ENCODE assay signal across 8 mouse cellular contexts in genomic region chr6:29484716-29485559, GRCm38 (mm10). TPM values are rescaled to one million over a fixed set of nuclear protein-coding genes. Genes with fewer than 3 reads are reported as not detected.
DNase-seq lines count a peak whose midpoint lies in the region; ATAC-seq lines count a peak whose summit lies in the region.

No protein-coding gene starts in this region.

- H3K27me3 ChIP-seq in liver, embryonic 16.5 days (ENCODE audit: control insufficient read depth, insufficient read depth, low read depth, low read length): peaks cover 9% of the 10 kb centered on the region
- H3K27me3 ChIP-seq in neural tube, embryonic 11.5 days (ENCODE audit: control insufficient read depth, insufficient read depth, low read length): no peaks in the 10 kb centered on the region

- H3K4me3 ChIP-seq in liver, embryonic 16.5 days (ENCODE audit: low read depth, low read length): peak overlapping the region; percentile 53
- peak overlapping the region; percentile 18 for H3K4me3 ChIP-seq in neural tube, embryonic 11.5 days (ENCODE audit: low read depth, low read length)

- H3K9ac ChIP-seq in liver, embryonic 16.5 days (ENCODE audit: low read depth, low read length): peak overlapping the region; percentile 38; the same call in 1 of the 2 replicates
- H3K9ac ChIP-seq in neural tube, embryonic 11.5 days (ENCODE audit: low read length): no peak overlapping the region

- peak overlapping the region; percentile 71 for H3K4me2 ChIP-seq in liver, embryonic 16.5 days (ENCODE audit: low read depth, low read length)
- peak overlapping the region; percentile 40 for H3K4me2 ChIP-seq in neural tube, embryonic 11.5 days (ENCODE audit: low read depth)

- peak; percentile 83 for ATAC-seq in common myeloid progenitor, adult 5-6 weeks (replicated peaks; ENCODE audit: low read depth, poor library complexity, severe bottlenecking)
- ATAC-seq in liver, embryonic 16.5 days (ENCODE audit: low read depth): peak; percentile 73
- peak; percentile 63; the same call in 1 of the 2 replicates for ATAC-seq in neural tube, embryonic 11.5 days (ENCODE audit: insufficient read depth, low FRiP score, low TSS enrichment)

- WGBS in liver, embryonic 16.5 days (ENCODE audit: insufficient replicate concordance): 3% methylated on average over 26 of the region's 26 CpGs
- 7% methylated on average over 24 of the region's 26 CpGs for WGBS in neural tube, embryonic 11.5 days

- H3K4me1 ChIP-seq in liver, embryonic 16.5 days (ENCODE audit: control insufficient read depth, low read depth, low read length): no peaks in the 10 kb centered on the region; the same call in 1 of the 2 replicates
- H3K4me1 ChIP-seq in neural tube, embryonic 11.5 days (ENCODE audit: control insufficient read depth, insufficient read depth, low read length): no peaks in the 10 kb centered on the region

- H3K9me3 ChIP-seq in liver, embryonic 16.5 days (replicated peaks; ENCODE audit: control insufficient read depth, low read length): no peaks in the 10 kb centered on the region
- no peaks in the 10 kb centered on the region for H3K9me3 ChIP-seq in neural tube, embryonic 11.5 days (ENCODE audit: control insufficient read depth, low read length)

- no peak overlapping the region for H3K27ac ChIP-seq in liver, embryonic 16.5 days (ENCODE audit: low read length)
- no peak overlapping the region for H3K27ac ChIP-seq in neural tube, embryonic 11.5 days (ENCODE audit: low read depth, low read length)

- DNase-seq in right cerebral cortex, adult 2 months (ENCODE audit: low spot score in 2 of 2): peak; percentile 29 to 60
- no peak for DNase-seq in right cerebral cortex, postnatal 36 days (ENCODE audit: low spot score in 2 of 2)
- DNase-seq in gastrocnemius, postnatal 4 days (ENCODE audit: low spot score in 2 of 2): peak; percentile 68 to 81
- DNase-seq in kidney, adult 8-10 months: peak; percentile 54 to 67
- DNase-seq in neural tube, embryonic 11.5 days (ENCODE audit: low spot score): peak; percentile 86
- peak; percentile 41 to 44 for DNase-seq in thymus, adult 18-20 months

- no peaks in the 10 kb centered on the region for H3K36me3 ChIP-seq in liver, embryonic 16.5 days (ENCODE audit: control insufficient read depth, insufficient read depth)
- no peaks in the 10 kb centered on the region for H3K36me3 ChIP-seq in neural tube, embryonic 11.5 days (ENCODE audit: control insufficient read depth, insufficient read depth, low read length)

RNA-seq across cellular contexts. Expression of gene Atp6v1fnb, which starts 13.7 kb away (rescaled TPM):
- 1.3 TPM in 1 of 2 replicates, not detected in the other for total RNA-seq in common myeloid progenitor, adult 5-6 weeks (2017)
- not detected for total RNA-seq in gastrocnemius, postnatal 4 days (2021)
- polyA plus RNA-seq in liver, embryonic 16.5 days (2015; fragmentation: Nextera tagmentation; extraction: Ambion mirVana): 0.13 TPM in 1 of 2 replicates, not detected in the other
- polyA plus RNA-seq in neural tube, embryonic 11.5 days (2014; fragmentation: Nextera tagmentation; extraction: Ambion mirVana): not detected in 2 replicates

RNA-seq across cellular contexts. Expression of gene Atp6v1f, which starts 17.4 kb away (rescaled TPM):
- 89.8 and 130 TPM in 2 replicates for total RNA-seq in common myeloid progenitor, adult 5-6 weeks (2017)
- 10 to 100 TPM; 90.5 to 92.1 TPM for total RNA-seq in gastrocnemius, postnatal 4 days (2021)
- polyA plus RNA-seq in liver, embryonic 16.5 days (2015; fragmentation: Nextera tagmentation; extraction: Ambion mirVana): 117 and 122 TPM in 2 replicates
- polyA plus RNA-seq in neural tube, embryonic 11.5 days (2014; fragmentation: Nextera tagmentation; extraction: Ambion mirVana): 194 and 201 TPM in 2 replicates

RNA-seq across cellular contexts. Expression of gene Kcp, which starts 22.8 kb away (rescaled TPM):
- not detected in 2 replicates for total RNA-seq in common myeloid progenitor, adult 5-6 weeks (2017)
- total RNA-seq in gastrocnemius, postnatal 4 days (2021): 10 to 100 TPM; 37.6 to 40.5 TPM
- 1.8 and 2.8 TPM in 2 replicates for polyA plus RNA-seq in liver, embryonic 16.5 days (2015; fragmentation: Nextera tagmentation; extraction: Ambion mirVana)
- polyA plus RNA-seq in neural tube, embryonic 11.5 days (2014; fragmentation: Nextera tagmentation; extraction: Ambion mirVana): 11.8 and 13.1 TPM in 2 replicates

RNA-seq across cellular contexts. Expression of gene Irf5, which starts 41.5 kb away (rescaled TPM):
- total RNA-seq in common myeloid progenitor, adult 5-6 weeks (2017): 14.8 and 18.6 TPM in 2 replicates
- 1 to 10 TPM; 3.7 to 4.5 TPM for total RNA-seq in gastrocnemius, postnatal 4 days (2021)
- polyA plus RNA-seq in liver, embryonic 16.5 days (2015; fragmentation: Nextera tagmentation; extraction: Ambion mirVana): 10.3 and 11.4 TPM in 2 replicates
- polyA plus RNA-seq in neural tube, embryonic 11.5 days (2014; fragmentation: Nextera tagmentation; extraction: Ambion mirVana): 1.5 and 2.2 TPM in 2 replicates

RNA-seq across cellular contexts. Expression of gene Flnc, which starts 51.9 kb away (rescaled TPM):
- not detected in 2 replicates for total RNA-seq in common myeloid progenitor, adult 5-6 weeks (2017)
- 100 to 1,000 TPM; 491 to 520 TPM for total RNA-seq in gastrocnemius, postnatal 4 days (2021)
- 0.57 and 1.1 TPM in 2 replicates for polyA plus RNA-seq in liver, embryonic 16.5 days (2015; fragmentation: Nextera tagmentation; extraction: Ambion mirVana)
- 4.6 and 5.8 TPM in 2 replicates for polyA plus RNA-seq in neural tube, embryonic 11.5 days (2014; fragmentation: Nextera tagmentation; extraction: Ambion mirVana)

Comparison
In these comparisons a context has a peak if more than half of its experiments do, and no peak if none do; other contexts are left out.
1. DNase-seq: peak in right cerebral cortex, adult 2 months (2 of 2), gastrocnemius, postnatal 4 days (2 of 2), kidney, adult 8-10 months (2 of 2), neural tube, embryonic 11.5 days (single experiment) and thymus, adult 18-20 months (2 of 2); none in right cerebral cortex, postnatal 36 days (0 of 2).
2. RNA of gene Kcp, which starts 22.8 kb away (total RNA-seq): 37.6 to 40.5 TPM in gastrocnemius, postnatal 4 days; not detected in common myeloid progenitor, adult 5-6 weeks; every median in the first group is over 10 times any median in the second.
3. Peak in every context shown above with its lines, with median percentiles within 50 percentile points of each other: ATAC-seq.